Mouse (Mus musculus) spleen, adult 18-20 months (tissue): ENCODE measurements around the gene Larp7.

Experiments
- DNase-seq, 2 experiments: peaks; one replicate each; pipeline ENCODE4 v3.0.0; 2022; ENCODE audit warnings: mixed read lengths in 2 of 2

Gene Larp7

GRCm38 (mm10) chr3:127552973-127553719 lies at the start of gene Larp7, which contains the start of gene Zgrf1:
TSS of gene Larp7 (minus strand) at chr3:127553349.
TSS of gene Zgrf1 (plus strand) at chr3:127553489.
- DNase-seq, result peak; percentile 96 to 98

- DNase-seq, result no peak
These were observed 44.0 kb upstream of the Larp7 start for GRCm38 (mm10) chr3:127597136-127597535.

- peak in 1 of 2 experiments; percentile 31 for DNase-seq
These were observed 19.4 kb upstream of the Larp7 start for GRCm38 (mm10) chr3:127572557-127572956.

GRCm38 (mm10) chr3:127565129-127565528 lies 12.0 kb upstream of the Larp7 start:
- DNase-seq, result no peak

GRCm38 (mm10) chr3:127562974-127563373 lies 9.8 kb upstream of the Larp7 start:
- no peak for DNase-seq

GRCm38 (mm10) chr3:127558201-127558600 lies 5.1 kb upstream of the Larp7 start:
- DNase-seq, result no peak

- DNase-seq, result no peak
These were observed 1.6 kb upstream of the Larp7 start for GRCm38 (mm10) chr3:127554723-127555122.

GRCm38 (mm10) chr3:127553720-127554043 lies 533 bp upstream of the Larp7 start:
- no peak for DNase-seq

GRCm38 (mm10) chr3:127552434-127552972 lies 646 bp downstream of the Larp7 start:
- peak in 1 of 2 experiments; percentile 18 for DNase-seq

- DNase-seq, result peak in 1 of 2 experiments; percentile 28
These were observed 5.3 kb downstream of the Larp7 start for GRCm38 (mm10) chr3:127547882-127548281.

- no peak for DNase-seq
These were observed 8.5 kb downstream of the Larp7 start for GRCm38 (mm10) chr3:127544610-127545121.

GRCm38 (mm10) chr3:127543976-127544375 lies 9.2 kb downstream of the Larp7 start:
- no peak for DNase-seq

- no peak for DNase-seq
These were observed 14.0 kb downstream of the Larp7 start for GRCm38 (mm10) chr3:127539193-127539592.

GRCm38 (mm10) chr3:127530293-127530692 lies 22.9 kb downstream of the Larp7 start:
- DNase-seq, result no peak

GRCm38 (mm10) chr3:127529824-127530223 lies 23.3 kb downstream of the Larp7 start:
- no peak for DNase-seq

- no peak for DNase-seq
These were observed 23.9 kb downstream of the Larp7 start for GRCm38 (mm10) chr3:127529210-127529609.

- DNase-seq, result no peak
These were observed 25.6 kb downstream of the Larp7 start for GRCm38 (mm10) chr3:127527465-127528034.

- no peak for DNase-seq
These were observed 27.8 kb downstream of the Larp7 start for GRCm38 (mm10) chr3:127525188-127525819.

GRCm38 (mm10) chr3:127521156-127521555 lies 32.0 kb downstream of the Larp7 start:
- no peak for DNase-seq

GRCm38 (mm10) chr3:127520300-127520699 lies 32.8 kb downstream of the Larp7 start:
- DNase-seq, result no peak

GRCm38 (mm10) chr3:127515251-127515650 lies 37.9 kb downstream of the Larp7 start:
- no peak for DNase-seq

- no peak for DNase-seq
These were observed 39.5 kb downstream of the Larp7 start for GRCm38 (mm10) chr3:127513699-127514098.

- no peak for DNase-seq
These were observed 40.3 kb downstream of the Larp7 start for GRCm38 (mm10) chr3:127512794-127513335.
